Mouse (Mus musculus) G1E (cell line): Measurements from ENCODE around the gene Trmt11.

Source experiments
- CTCF ChIP-seq: IDR thresholded peaks from 2 replicates; pipeline ENCODE4 v1.5.1; 2012; ENCODE audit warnings: low read depth, low read length, inconsistent platforms, mixed read lengths
- GATA1 ChIP-seq: IDR thresholded peaks from 2 replicates; pipeline ENCODE4 v1.6.1; 2012; ENCODE audit warnings: borderline replicate concordance, low read length, inconsistent platforms, mixed read lengths
- TAL1 ChIP-seq: conservative IDR thresholded peaks from 2 replicates; pipeline ENCODE4 v1.6.1; 2012; ENCODE audit warnings: low read depth, low read length, inconsistent platforms, mixed read lengths

- TF ChIP-seq CTCF (no peak), TAL1 (no peak), GATA1 (no peak)
Measured at GRCm38 (mm10) chr10:30537734-30538537, 62.6 kb downstream of the Trmt11 start.
